8 mouse cellular contexts compared by ENCODE assay signal in genomic region chr15:78803499-78803900, GRCm38 (mm10). TPM values are rescaled to one million over a fixed set of nuclear protein-coding genes. Genes with fewer than 3 reads are reported as not detected.
DNase-seq lines count a peak whose midpoint lies in the region; ATAC-seq and TF ChIP-seq lines count a peak whose summit lies in the region.

No protein-coding gene starts in this region.

- peak overlapping the region; percentile 97; the same call in 1 of the 2 replicates for H3K4me2 ChIP-seq in embryonic facial prominence, embryonic 14.5 days (ENCODE audit: low read depth, low read length)
- no peak overlapping the region for H3K4me2 ChIP-seq in hindbrain, embryonic 16.5 days (ENCODE audit: low read length)
- peak overlapping the region; percentile 90 for H3K4me2 ChIP-seq in liver, postnatal 0 days (ENCODE audit: low read depth, low read length)

- H3K36me3 ChIP-seq in embryonic facial prominence, embryonic 14.5 days (ENCODE audit: control insufficient read depth, insufficient read depth, low read length) = no peaks in the 10 kb centered on the region
- no peaks in the 10 kb centered on the region for H3K36me3 ChIP-seq in hindbrain, embryonic 16.5 days (ENCODE audit: control insufficient read depth, insufficient read depth, low read length)
- 0 out of 2 replicates have a peak, but pooled peaks cover under 1% of the 10 kb centered on the region for H3K36me3 ChIP-seq in liver, postnatal 0 days (replicated peaks; ENCODE audit: insufficient read depth, low read length)

- WGBS in embryonic facial prominence, embryonic 14.5 days = 11% methylated on average over 8 of the region's 8 CpGs
- WGBS in hindbrain, embryonic 16.5 days = 11% methylated on average over 8 of the region's 8 CpGs
- 13% methylated on average over 8 of the region's 8 CpGs for WGBS in liver, postnatal 0 days (ENCODE audit: insufficient replicate concordance)

- peak; percentile 41 for DNase-seq in gastrocnemius, postnatal 14 days
- DNase-seq in gastrocnemius, postnatal 4 days (ENCODE audit: low spot score in 2 of 2) = no peak
- no peak for DNase-seq in embryonic facial prominence, embryonic 14.5 days (ENCODE audit: low spot score)
- DNase-seq in liver, postnatal 0 days = no peak
- DNase-seq in yolk sac, embryonic 10.5 days (ENCODE audit: low spot score) = peak; percentile 63
- DNase-seq in layer of hippocampus, adult 2 months (ENCODE audit: low spot score in 2 of 2) = no peak
- no peak for DNase-seq in gastrocnemius, postnatal 10 days

- TF ChIP-seq EP300 in liver, postnatal 0 days (IDR thresholded peaks at IDR 0.05; ENCODE audit: low read depth) = no peak

- no peak overlapping the region for H3K27ac ChIP-seq in embryonic facial prominence, embryonic 14.5 days (replicated peaks; ENCODE audit: low read depth, low read length)
- no peak overlapping the region for H3K27ac ChIP-seq in hindbrain, embryonic 16.5 days (ENCODE audit: low read depth, low read length)
- H3K27ac ChIP-seq in liver, postnatal 0 days (ENCODE audit: low read depth) = peak overlapping the region; percentile 85
- H3K27ac ChIP-seq in layer of hippocampus, adult 2 months = no peak overlapping the region

- no peak for ATAC-seq in embryonic facial prominence, embryonic 14.5 days (ENCODE audit: low read depth)
- peak; percentile 32 for ATAC-seq in hindbrain, embryonic 16.5 days
- ATAC-seq in liver, postnatal 0 days = 0 out of 2 replicates have a peak, but pooled peaks have one; percentile 2

- H3K27me3 ChIP-seq in embryonic facial prominence, embryonic 14.5 days (replicated peaks; ENCODE audit: control insufficient read depth, insufficient read depth, low read length) = peaks cover 39% of the 10 kb centered on the region
- H3K27me3 ChIP-seq in hindbrain, embryonic 16.5 days (replicated peaks; ENCODE audit: control insufficient read depth, insufficient read depth, low read length) = peaks cover 11% of the 10 kb centered on the region
- H3K27me3 ChIP-seq in liver, postnatal 0 days (ENCODE audit: insufficient read depth, low read length) = peaks cover 24% of the 10 kb centered on the region; the same call in 1 of the 2 replicates

- TF ChIP-seq CTCF in liver, postnatal 0 days (IDR thresholded peaks at IDR 0.05; ENCODE audit: low read depth) = no peak
- no peak for TF ChIP-seq CTCF in layer of hippocampus, adult 2 months (conservative IDR thresholded peaks at IDR 0.05)

- H3K9me3 ChIP-seq in embryonic facial prominence, embryonic 14.5 days (ENCODE audit: control insufficient read depth, low read length) = no peaks in the 10 kb centered on the region
- H3K9me3 ChIP-seq in hindbrain, embryonic 16.5 days (ENCODE audit: control insufficient read depth, low read length) = no peaks in the 10 kb centered on the region
- no peaks in the 10 kb centered on the region for H3K9me3 ChIP-seq in liver, postnatal 0 days (ENCODE audit: low read length)

- peak overlapping the region; percentile 63 for H3K4me3 ChIP-seq in embryonic facial prominence, embryonic 14.5 days (ENCODE audit: low read depth, low read length)
- no peak overlapping the region for H3K4me3 ChIP-seq in hindbrain, embryonic 16.5 days (ENCODE audit: low read length)
- H3K4me3 ChIP-seq in liver, postnatal 0 days (ENCODE audit: low read depth, low read length) = peak overlapping the region; percentile 66
- H3K4me3 ChIP-seq in layer of hippocampus, adult 2 months = no peak overlapping the region

- intact Hi-C loops in gastrocnemius, postnatal 14 days (cut with DNase I; ENCODE audit: low total_unique reads) = no loop called here

- no peak overlapping the region for H3K9ac ChIP-seq in embryonic facial prominence, embryonic 14.5 days (ENCODE audit: low read depth, low read length)
- H3K9ac ChIP-seq in hindbrain, embryonic 16.5 days (ENCODE audit: low read depth, low read length) = no peak overlapping the region
- peak overlapping the region; percentile 69 for H3K9ac ChIP-seq in liver, postnatal 0 days (replicated peaks)

- no peaks in the 10 kb centered on the region; the same call in 1 of the 2 replicates for H3K4me1 ChIP-seq in embryonic facial prominence, embryonic 14.5 days (ENCODE audit: control insufficient read depth, insufficient read depth, low read length)
- peaks cover 18% of the 10 kb centered on the region for H3K4me1 ChIP-seq in hindbrain, embryonic 16.5 days (ENCODE audit: control insufficient read depth, insufficient read depth, low read depth, low read length)
- peaks cover 18% of the 10 kb centered on the region for H3K4me1 ChIP-seq in liver, postnatal 0 days (ENCODE audit: insufficient read depth)

RNA-seq across cellular contexts. Expression of gene Card10, which starts 0.7 kb away (rescaled TPM):
- total RNA-seq in gastrocnemius, postnatal 14 days (2021) = 1 to 10 TPM; 9.6 to 9.7 TPM
- total RNA-seq in gastrocnemius, postnatal 4 days (2021) = 10 to 100 TPM; 12.6 to 13.3 TPM
- polyA plus RNA-seq in embryonic facial prominence, embryonic 14.5 days (2014; fragmentation: Nextera tagmentation; extraction: Ambion mirVana) = 6.1 and 6.3 TPM in 2 replicates
- polyA plus RNA-seq in hindbrain, embryonic 16.5 days (2015; fragmentation: Nextera tagmentation; extraction: Ambion mirVana) = 2.5 and 2.8 TPM in 2 replicates
- polyA plus RNA-seq in liver, postnatal 0 days (2015; fragmentation: Nextera tagmentation; extraction: Ambion mirVana) = 1.5 and 1.8 TPM in 2 replicates
- total RNA-seq in layer of hippocampus, adult 2 months (2021) = 1 to 10 TPM; 5.4 to 5.5 TPM
- 10 to 100 TPM in 1 of 2 experiments, 1 to 10 TPM in 1; 9.3 to 11.3 TPM for total RNA-seq in gastrocnemius, postnatal 10 days (2021)

RNA-seq across cellular contexts. Expression of gene Mfng, which starts 30.2 kb away (rescaled TPM):
- 1 to 10 TPM; 5.6 to 7.1 TPM for total RNA-seq in gastrocnemius, postnatal 14 days (2021)
- total RNA-seq in gastrocnemius, postnatal 4 days (2021) = 10 to 100 TPM in 1 of 2 experiments, 1 to 10 TPM in 1; 9.5 to 11.6 TPM
- polyA plus RNA-seq in embryonic facial prominence, embryonic 14.5 days (2014; fragmentation: Nextera tagmentation; extraction: Ambion mirVana) = 13.6 and 13.7 TPM in 2 replicates
- 19.7 and 20.1 TPM in 2 replicates for polyA plus RNA-seq in hindbrain, embryonic 16.5 days (2015; fragmentation: Nextera tagmentation; extraction: Ambion mirVana)
- polyA plus RNA-seq in liver, postnatal 0 days (2015; fragmentation: Nextera tagmentation; extraction: Ambion mirVana) = 4.7 and 4.8 TPM in 2 replicates
- total RNA-seq in layer of hippocampus, adult 2 months (2021) = 1 to 10 TPM; 4.4 to 4.7 TPM
- 1 to 10 TPM; 7.9 to 9.5 TPM for total RNA-seq in gastrocnemius, postnatal 10 days (2021)

RNA-seq across cellular contexts. Expression of gene Cdc42ep1, which starts 38.9 kb away (rescaled TPM):
- total RNA-seq in gastrocnemius, postnatal 14 days (2021) = 10 to 100 TPM; 22.7 to 23.6 TPM
- total RNA-seq in gastrocnemius, postnatal 4 days (2021) = 10 to 100 TPM; 43.2 to 47.6 TPM
- 30.8 and 36.1 TPM in 2 replicates for polyA plus RNA-seq in embryonic facial prominence, embryonic 14.5 days (2014; fragmentation: Nextera tagmentation; extraction: Ambion mirVana)
- 15.9 and 17.5 TPM in 2 replicates for polyA plus RNA-seq in hindbrain, embryonic 16.5 days (2015; fragmentation: Nextera tagmentation; extraction: Ambion mirVana)
- polyA plus RNA-seq in liver, postnatal 0 days (2015; fragmentation: Nextera tagmentation; extraction: Ambion mirVana) = 12.6 and 19.8 TPM in 2 replicates
- 10 to 100 TPM; 12.2 to 13.7 TPM for total RNA-seq in layer of hippocampus, adult 2 months (2021)
- total RNA-seq in gastrocnemius, postnatal 10 days (2021) = 10 to 100 TPM; 26.3 to 35.0 TPM

RNA-seq across cellular contexts. Expression of gene Lgals2, which starts 51.8 kb away (rescaled TPM):
- not detected for total RNA-seq in gastrocnemius, postnatal 14 days (2021)
- total RNA-seq in gastrocnemius, postnatal 4 days (2021) = not detected
- polyA plus RNA-seq in embryonic facial prominence, embryonic 14.5 days (2014; fragmentation: Nextera tagmentation; extraction: Ambion mirVana) = 0.89 and 1.4 TPM in 2 replicates
- polyA plus RNA-seq in hindbrain, embryonic 16.5 days (2015; fragmentation: Nextera tagmentation; extraction: Ambion mirVana) = not detected in 2 replicates
- 3.4 TPM in 2 replicates for polyA plus RNA-seq in liver, postnatal 0 days (2015; fragmentation: Nextera tagmentation; extraction: Ambion mirVana)
- not detected for total RNA-seq in layer of hippocampus, adult 2 months (2021)
- total RNA-seq in gastrocnemius, postnatal 10 days (2021) = not detected

Comparison
In these comparisons a context has a peak if more than half of its experiments do, and no peak if none do; other contexts are left out.
1. DNase-seq: peak in gastrocnemius, postnatal 14 days (single experiment) and yolk sac, embryonic 10.5 days (single experiment); none in gastrocnemius, postnatal 4 days (0 of 2), embryonic facial prominence, embryonic 14.5 days (single experiment), liver, postnatal 0 days (single experiment), layer of hippocampus, adult 2 months (0 of 2) and gastrocnemius, postnatal 10 days (single experiment).
2. H3K4me3 ChIP-seq: peak in embryonic facial prominence, embryonic 14.5 days (single experiment) and liver, postnatal 0 days (single experiment); none in hindbrain, embryonic 16.5 days (single experiment) and layer of hippocampus, adult 2 months (single experiment).